Mouse (Mus musculus) bone marrow, adult 2 months (tissue): Measurements from ENCODE around the gene Gmds. TPM values are rescaled to one million over a fixed set of nuclear protein-coding genes. Genes with fewer than 3 reads are reported as not detected.

Source experiments
- H3K27ac ChIP-seq: fragments of 200-500 bp; 2 replicates; pipeline ENCODE4 v1.5.1; 2012; ENCODE audit warnings: low read depth, mild to moderate bottlenecking, control low read depth, inconsistent platforms, low read length; ENCODE audit not compliant: control insufficient read depth, poor library complexity, insufficient read depth
- H3K4me1 ChIP-seq: fragments of 200-500 bp; 2 replicates; pipeline ENCODE4 v1.6.1; 2011; ENCODE audit warnings: low read length; ENCODE audit not compliant: control insufficient read depth, insufficient read depth
- H3K4me3 ChIP-seq: fragments of 200-500 bp; replicated peaks from 2 replicates; pipeline ENCODE3; 2011; ENCODE audit warnings: mild to moderate bottlenecking, low read depth, low read length, control low read depth; ENCODE audit not compliant: control insufficient read depth
- CTCF ChIP-seq: fragments of 200-500 bp; IDR thresholded peaks from 2 replicates; pipeline ENCODE4 v1.5.1; 2011; ENCODE audit warnings: low read length, control low read depth; ENCODE audit not compliant: control insufficient read depth, insufficient read depth
- POLR2A ChIP-seq: fragments of 200-500 bp; IDR thresholded peaks from 2 replicates; pipeline ENCODE4 v1.6.1; 2011; ENCODE audit warnings: low read depth, mild to moderate bottlenecking, control low read depth, low read length, borderline replicate concordance; ENCODE audit not compliant: control insufficient read depth
- WGBS: fragments of 180-500 bp; shearing (Covaris S2); methylation state at CpG from one replicate; pipeline ENCODE4 v1.1.7; 2018; 5-methylcytosine and 5-hydroxymethylcytosine counted together
- polyA plus RNA-seq: library from polyadenylated mRNA; stranded (reverse); fragments of >200 nt; gene quantifications from 2 replicates; pipeline ENCODE4 v1.2.4, GENCODE M21; 2011; ENCODE audit warnings: low replicate concordance; ENCODE audit not compliant: missing spikeins, insufficient read depth, insufficient read length

Gene Gmds
- polyA plus RNA-seq, 1 experiment, result 4.8 TPM

GRCm38 (mm10) chr13:31956584-31956983, 382.0 kb downstream of the Gmds start:
- 69% methylated on average over 6 of the region's 6 CpGs for WGBS
- Histone ChIP-seq H3K4me1 (no peaks in the 10 kb centered on the region), H3K4me3 (no peak overlapping the region), H3K27ac (no peak overlapping the region)
- TF ChIP-seq CTCF (peak; percentile 77), POLR2A (no peak)

GRCm38 (mm10) chr13:31956112-31956511, 382.4 kb downstream of the Gmds start:
- Histone ChIP-seq H3K4me1 (no peaks in the 10 kb centered on the region), H3K27ac (no peak overlapping the region), H3K4me3 (no peak overlapping the region)
- 86% methylated on average over 4 of the region's 4 CpGs for WGBS
- TF ChIP-seq POLR2A (no peak), CTCF (no peak)

GRCm38 (mm10) chr13:31955171-31955570, 383.4 kb downstream of the Gmds start:
- Histone ChIP-seq H3K4me3 (no peak overlapping the region), H3K4me1 (no peaks in the 10 kb centered on the region), H3K27ac (no peak overlapping the region)
- 85% methylated on average over 7 of the region's 7 CpGs for WGBS
- TF ChIP-seq CTCF, result no peak
- TF ChIP-seq POLR2A, result no peak

DNA sequence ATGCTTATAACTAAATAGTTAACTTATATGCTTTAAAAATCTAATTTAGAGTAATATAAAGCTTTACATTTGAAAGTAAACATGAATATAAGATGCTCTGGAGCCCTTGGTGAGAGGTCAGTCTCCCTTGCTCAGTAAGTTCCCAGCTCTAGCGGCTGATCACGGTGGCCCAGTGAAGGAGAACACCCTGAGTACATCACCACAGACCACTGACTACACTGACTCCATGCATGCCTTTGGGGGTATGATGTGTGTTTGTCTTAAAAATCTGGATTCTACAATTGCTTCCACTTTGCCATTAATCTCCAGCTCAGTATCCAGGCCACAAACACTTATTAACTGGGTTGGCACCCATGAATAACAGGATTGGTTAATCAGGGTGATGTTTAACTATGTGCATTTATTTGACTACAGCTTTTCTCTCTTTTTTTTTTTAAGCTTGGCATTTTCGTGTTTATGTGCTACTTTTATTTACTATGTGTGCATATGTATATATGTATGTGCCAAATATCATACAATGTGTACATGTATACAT, 393.8 kb downstream of the Gmds start:
- TF ChIP-seq POLR2A (no peak), CTCF (no peak)
- no peak overlapping the region for H3K27ac ChIP-seq
- 85% methylated on average over 3 of the region's 3 CpGs for whole genome bisulfite sequencing
- no peaks in the 10 kb centered on the region for H3K4me1 ChIP-seq
- no peak overlapping the region for H3K4me3 ChIP-seq

- Histone ChIP-seq H3K4me1 (no peaks in the 10 kb centered on the region), H3K27ac (no peak overlapping the region), H3K4me3 (no peak overlapping the region)
- TF ChIP-seq POLR2A (no peak), CTCF (no peak)
- 67% methylated on average over 7 of the region's 7 CpGs for WGBS
Observed at GRCm38 (mm10) chr13:31943482-31944275, 394.9 kb downstream of the Gmds start.

GRCm38 (mm10) chr13:31929299-31929698, 409.2 kb downstream of the Gmds start:
- Histone ChIP-seq H3K27ac (no peak overlapping the region), H3K4me1 (no peaks in the 10 kb centered on the region), H3K4me3 (no peak overlapping the region)
- WGBS, result 82% methylated on average over 1 of the region's 1 CpGs
- TF ChIP-seq CTCF, result no peak
- TF ChIP-seq POLR2A, result no peak

DNA sequence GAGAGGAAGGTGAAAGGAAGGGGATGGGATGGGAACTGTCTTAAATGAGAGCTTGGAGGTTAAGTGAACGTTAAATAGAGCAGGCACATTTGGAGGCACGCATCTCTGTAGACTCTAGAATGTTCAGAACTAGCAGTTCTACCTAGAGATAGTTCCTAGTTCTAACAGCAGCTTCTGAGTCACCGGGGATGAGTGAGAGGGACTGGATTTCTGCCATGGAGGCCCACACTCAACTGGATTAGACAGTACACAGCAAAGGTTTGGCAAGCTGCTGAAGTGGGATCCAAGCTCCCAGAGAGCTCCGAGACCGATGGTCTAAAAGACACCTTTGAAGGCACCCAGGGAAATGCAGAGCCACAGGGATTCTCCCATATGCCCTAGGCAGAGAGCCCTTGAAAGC, 411.9 kb downstream of the Gmds start:
- Histone ChIP-seq H3K4me3 (no peak overlapping the region), H3K27ac (no peak overlapping the region), H3K4me1 (no peaks in the 10 kb centered on the region)
- WGBS, result 85% methylated on average over 5 of the region's 5 CpGs
- TF ChIP-seq POLR2A (no peak), CTCF (no peak)

- Histone ChIP-seq H3K4me3 (no peak overlapping the region), H3K27ac (no peak overlapping the region), H3K4me1 (no peaks in the 10 kb centered on the region)
- TF ChIP-seq CTCF, result no peak
- WGBS, result 45% methylated on average over 4 of the region's 4 CpGs
Observed at GRCm38 (mm10) chr13:31924506-31924905, 414.0 kb downstream of the Gmds start.

- WGBS, result 93% methylated on average over 2 of the region's 2 CpGs
- H3K4me1 ChIP-seq, result no peaks in the 10 kb centered on the region; the same call in 1 of the 2 replicates
- TF ChIP-seq CTCF (no peak), POLR2A (no peak)
Observed at GRCm38 (mm10) chr13:31919716-31920115, 418.8 kb downstream of the Gmds start.

More at GRCm38 (mm10) chr13:31919716-31920115, 418.8 kb downstream of the Gmds start:
- H3K27ac ChIP-seq, result no peak overlapping the region
- no peak overlapping the region for H3K4me3 ChIP-seq
